Mouse (Mus musculus) hindbrain, embryonic 11.5 days (tissue): ENCODE results near the gene Sell. TPM values are rescaled to one million over a fixed set of nuclear protein-coding genes. Genes with fewer than 3 reads are reported as not detected.

Source experiments
- ATAC-seq: fragments of 200-750 bp; cut with Nextera tagmentation; 2 replicates; pipeline ENCODE4 v1.8.0; 2017; ENCODE audit warnings: mild to moderate bottlenecking, moderate TSS enrichment, moderate library complexity; ENCODE audit not compliant: low FRiP score
- DNase-seq: peaks from one replicate; pipeline ENCODE4 v3.0.0-alpha.2; 2015; ENCODE audit warnings: low spot score
- H3K27ac ChIP-seq: fragments of 300-500 bp; sonication (generic); 2 replicates; pipeline ENCODE4 v1.5.1; 2014; ENCODE audit warnings: mild to moderate bottlenecking, low read depth, low read length
- H3K27me3 ChIP-seq: fragments of 300-500 bp; sonication (generic); 2 replicates; pipeline ENCODE4 v1.6.1; 2014; ENCODE audit warnings: mild to moderate bottlenecking, low read length, moderate library complexity, mixed read lengths; ENCODE audit not compliant: control insufficient read depth, insufficient read depth
- H3K36me3 ChIP-seq: fragments of 300-500 bp; sonication (generic); 2 replicates; pipeline ENCODE4 v1.6.1; 2014; ENCODE audit warnings: mild to moderate bottlenecking, low read length, moderate library complexity, mixed read lengths; ENCODE audit not compliant: control insufficient read depth, insufficient read depth
- H3K4me1 ChIP-seq: fragments of 300-500 bp; sonication (generic); replicated peaks from 2 replicates; pipeline ENCODE4 v1.6.1; 2014; ENCODE audit warnings: low read length, mixed read lengths; ENCODE audit not compliant: control insufficient read depth, insufficient read depth
- H3K4me2 ChIP-seq: fragments of 300-500 bp; sonication (generic); replicated peaks from 2 replicates; pipeline ENCODE4 v1.6.1; 2014; ENCODE audit warnings: mild to moderate bottlenecking, low read depth, low read length
- H3K4me3 ChIP-seq: fragments of 300-500 bp; sonication (generic); 2 replicates; pipeline ENCODE4 v1.5.1; 2014; ENCODE audit warnings: low read depth, low read length
- H3K9ac ChIP-seq: fragments of 300-500 bp; sonication (generic); 2 replicates; pipeline ENCODE4 v1.6.1; 2014; ENCODE audit warnings: low read depth, low read length
- H3K9me3 ChIP-seq: fragments of 300-500 bp; sonication (generic); 2 replicates; pipeline ENCODE4 v1.6.1; 2016; ENCODE audit warnings: low read length; ENCODE audit not compliant: control insufficient read depth
- WGBS: fragments of 180-500 bp; shearing (Covaris S2); extraction: QIAGEN DNeasy Blood & Tissue Kit; methylation state at CpG from one replicate; pipeline ENCODE4 v1.1.7; 2014; 5-methylcytosine and 5-hydroxymethylcytosine counted together
- polyA plus RNA-seq: library from polyadenylated mRNA; unstranded; fragments of >200 nt; fragmentation: Nextera tagmentation; extraction: Ambion mirVana; gene quantifications from 2 replicates; pipeline ENCODE4 v1.2.1, GENCODE M21; 2014

Gene Sell
- polyA plus RNA-seq, 1 experiment from 2014 or later: not detected

GRCm38 (mm10) chr1:164070461-164070860 is 8.7 kb downstream of the Sell start:
- 88% methylated on average over 4 of the region's 4 CpGs for WGBS

GRCm38 (mm10) chr1:164071111-164071510 is 9.3 kb downstream of the Sell start:
- ATAC-seq (no peak), DNase-seq (no peak)
- Histone ChIP-seq H3K9ac (no peak overlapping the region), H3K4me1 (no peaks in the 10 kb centered on the region), H3K27ac (no peak overlapping the region), H3K36me3 (no peaks in the 10 kb centered on the region), H3K27me3 (no peaks in the 10 kb centered on the region), H3K4me2 (no peak overlapping the region), H3K9me3 (no peaks in the 10 kb centered on the region), H3K4me3 (no peak overlapping the region)
- whole genome bisulfite sequencing: 89% methylated on average over 7 of the region's 7 CpGs

More at GRCm38 (mm10) chr1:164070461-164070860, 8.7 kb downstream of the Sell start:
- Histone ChIP-seq H3K27me3 (no peaks in the 10 kb centered on the region), H3K4me1 (no peaks in the 10 kb centered on the region), H3K27ac (no peak overlapping the region), H3K4me2 (no peak overlapping the region), H3K9ac (no peak overlapping the region), H3K9me3 (no peaks in the 10 kb centered on the region), H3K4me3 (no peak overlapping the region), H3K36me3 (no peaks in the 10 kb centered on the region)
- ATAC-seq (no peak), DNase-seq (no peak)

- DNase-seq (no peak), ATAC-seq (no peak)
- Histone ChIP-seq H3K4me2 (no peak overlapping the region), H3K9me3 (no peaks in the 10 kb centered on the region), H3K36me3 (no peaks in the 10 kb centered on the region), H3K9ac (no peak overlapping the region), H3K27ac (no peak overlapping the region), H3K4me3 (no peak overlapping the region), H3K4me1 (no peaks in the 10 kb centered on the region), H3K27me3 (no peaks in the 10 kb centered on the region)
- WGBS: 91% methylated on average over 4 of the region's 4 CpGs
These were observed 10.2 kb downstream of the Sell start for GRCm38 (mm10) chr1:164072001-164072400.

- no peak for ATAC-seq
- Histone ChIP-seq H3K4me3 (no peak overlapping the region), H3K36me3 (no peaks in the 10 kb centered on the region), H3K9me3 (no peaks in the 10 kb centered on the region), H3K4me2 (no peak overlapping the region), H3K27ac (no peak overlapping the region), H3K9ac (no peak overlapping the region), H3K4me1 (no peaks in the 10 kb centered on the region), H3K27me3 (no peaks in the 10 kb centered on the region)
- 86% methylated on average over 9 of the region's 9 CpGs for WGBS
- DNase-seq: no peak
These were observed 11.3 kb downstream of the Sell start for GRCm38 (mm10) chr1:164073091-164073490.

- H3K9me3 ChIP-seq: no peaks in the 10 kb centered on the region
- no peak for DNase-seq
- H3K4me2 ChIP-seq: no peak overlapping the region
- no peak for ATAC-seq
- H3K27me3 ChIP-seq: no peaks in the 10 kb centered on the region
- H3K4me1 ChIP-seq: no peaks in the 10 kb centered on the region
- H3K36me3 ChIP-seq: no peaks in the 10 kb centered on the region
- H3K9ac ChIP-seq: no peak overlapping the region
- H3K27ac ChIP-seq: no peak overlapping the region
- 89% methylated on average over 7 of the region's 7 CpGs for WGBS
- H3K4me3 ChIP-seq: no peak overlapping the region
These were observed 12.0 kb downstream of the Sell start for GRCm38 (mm10) chr1:164073803-164074202.

- 90% methylated on average over 2 of the region's 2 CpGs for WGBS
- no peak for ATAC-seq
- Histone ChIP-seq H3K4me1 (no peaks in the 10 kb centered on the region), H3K36me3 (no peaks in the 10 kb centered on the region), H3K9me3 (no peaks in the 10 kb centered on the region), H3K27me3 (no peaks in the 10 kb centered on the region), H3K4me3 (no peak overlapping the region), H3K27ac (no peak overlapping the region), H3K4me2 (no peak overlapping the region), H3K9ac (no peak overlapping the region)
- DNase-seq: no peak
These were observed 12.9 kb downstream of the Sell start for GRCm38 (mm10) chr1:164074606-164075140.

GRCm38 (mm10) chr1:164075416-164075815 is 13.6 kb downstream of the Sell start:
- ATAC-seq (no peak), DNase-seq (no peak)
- Histone ChIP-seq H3K27ac (no peak overlapping the region), H3K4me2 (no peak overlapping the region), H3K27me3 (no peaks in the 10 kb centered on the region), H3K9me3 (no peaks in the 10 kb centered on the region), H3K9ac (no peak overlapping the region), H3K4me3 (no peak overlapping the region), H3K4me1 (no peaks in the 10 kb centered on the region), H3K36me3 (no peaks in the 10 kb centered on the region)
- WGBS: 92% methylated on average over 1 of the region's 1 CpGs

GRCm38 (mm10) chr1:164076441-164076840 is 14.7 kb downstream of the Sell start:
- Histone ChIP-seq H3K4me3 (no peak overlapping the region), H3K36me3 (no peaks in the 10 kb centered on the region), H3K27ac (no peak overlapping the region), H3K4me1 (no peaks in the 10 kb centered on the region), H3K9me3 (no peaks in the 10 kb centered on the region), H3K27me3 (no peaks in the 10 kb centered on the region), H3K9ac (no peak overlapping the region), H3K4me2 (no peak overlapping the region)
- WGBS: 57% methylated on average over 1 of the region's 1 CpGs
- DNase-seq (no peak), ATAC-seq (no peak)

GRCm38 (mm10) chr1:164077031-164077430 is 15.2 kb downstream of the Sell start:
- WGBS: 94% methylated on average over 3 of the region's 3 CpGs
- H3K27ac ChIP-seq: no peak overlapping the region
- no peaks in the 10 kb centered on the region for H3K36me3 ChIP-seq
- no peak for DNase-seq
- H3K9me3 ChIP-seq: no peaks in the 10 kb centered on the region
- H3K4me2 ChIP-seq: no peak overlapping the region
- no peaks in the 10 kb centered on the region for H3K27me3 ChIP-seq
- no peak overlapping the region for H3K4me3 ChIP-seq
- H3K9ac ChIP-seq: no peak overlapping the region
- no peaks in the 10 kb centered on the region for H3K4me1 ChIP-seq
- no peak for ATAC-seq
